Mouse (Mus musculus): ENCODE results near the gene Lyzl6. TPM values are rescaled to one million over a fixed set of nuclear protein-coding genes. Genes with fewer than 3 reads are reported as not detected.

Lyzl6 gene
- not detected in 2 replicates for polyA plus RNA-seq (2021; fragmentation: Nextera tagmentation)
- long read RNA-seq, experiment 1, result 0 reads
- long read RNA-seq, experiment 2, result 0 reads

DNA sequence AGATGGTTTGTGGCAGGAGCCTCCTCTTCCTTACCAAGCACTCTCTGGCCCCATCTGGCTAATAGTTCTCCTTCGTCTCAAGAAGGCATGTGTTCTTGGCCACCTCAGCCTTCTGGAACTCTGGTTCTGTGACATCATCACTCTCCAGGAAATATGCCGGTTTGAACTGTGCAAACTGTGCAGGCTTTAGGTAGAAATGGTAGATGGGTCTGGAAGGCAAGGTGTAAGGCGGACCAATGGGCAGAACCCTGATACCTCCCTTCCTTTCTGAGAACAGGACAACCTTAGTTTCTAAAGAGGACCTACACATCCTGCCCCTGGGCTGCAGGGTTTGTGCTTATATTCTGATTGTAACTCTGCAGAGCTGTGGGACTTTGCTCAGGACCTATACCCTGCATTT is at the start of gene Lyzl6:
TSS of gene Lyzl6 (minus strand) at position 101 of the 400 bp plus-strand sequence.

DNA sequence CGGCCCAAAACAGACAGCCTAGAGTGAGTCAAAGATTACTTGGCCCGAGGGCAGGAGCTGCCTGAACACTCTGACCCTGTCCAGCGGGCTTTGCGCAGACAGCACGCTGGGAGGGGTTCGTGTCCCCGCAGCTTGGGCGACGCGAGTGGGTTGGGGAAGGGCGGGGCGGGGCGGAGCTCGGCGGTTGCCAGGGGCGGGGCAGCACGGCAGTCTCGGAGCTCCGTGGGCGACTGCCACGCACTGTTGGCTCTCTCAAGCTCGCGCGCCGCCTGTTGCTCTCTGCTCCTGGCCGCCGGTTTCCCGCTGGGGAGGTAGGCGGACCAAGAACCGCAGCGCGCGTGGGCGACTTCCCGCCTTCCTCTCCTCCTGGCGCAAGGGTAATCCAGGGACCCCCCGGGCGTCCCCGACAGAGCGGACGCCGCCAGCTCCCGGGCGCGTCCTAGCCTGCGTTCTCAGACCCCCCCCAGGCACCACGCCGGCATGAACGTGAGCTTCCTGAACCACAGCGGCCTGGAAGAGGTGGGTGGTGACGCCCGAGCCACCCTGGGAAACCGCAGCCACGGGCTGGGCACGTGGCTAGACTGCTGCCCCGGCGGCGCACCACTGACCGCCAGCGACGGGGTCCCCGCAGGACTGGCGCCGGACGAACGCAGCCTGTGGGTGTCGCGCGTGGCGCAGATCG is 10.8 kb upstream of the Lyzl6 start, which contains the start of gene Rprml:
TSS of gene Rprml (plus strand) at position 270 of the 682 bp plus-strand sequence.

DNA sequence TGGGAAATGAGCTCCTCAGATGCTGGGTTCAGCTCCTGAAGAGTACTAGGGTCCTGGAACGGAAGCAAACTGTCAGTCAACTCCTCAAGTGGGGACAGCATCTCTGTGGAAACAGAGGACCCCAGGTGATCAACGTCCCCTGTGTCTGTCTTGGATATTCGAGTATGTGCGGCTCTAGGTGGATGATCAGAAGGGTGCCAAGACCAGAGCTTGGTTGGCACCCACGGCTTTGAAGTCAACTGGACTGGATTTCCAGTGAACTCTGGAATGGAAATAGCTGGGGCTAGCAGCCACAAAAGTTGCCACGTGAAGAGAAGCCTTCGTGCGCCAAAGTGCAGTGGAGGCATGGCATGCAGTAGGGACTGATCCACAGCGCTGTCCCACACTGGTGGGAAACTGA is 17.6 kb downstream of the Lyzl6 start, which contains the start of gene Gm884:
TSS of gene Gm884 (minus strand) at position 101 of the 400 bp plus-strand sequence.

Other genes with a start within 250 kb of the Lyzl6 start
- 2.5 and 5.4 TPM in 2 replicates for gene Plekhm1, start 226.2 kb downstream of the Lyzl6 start, polyA plus RNA-seq (2021; fragmentation: Nextera tagmentation)
- gene Lrrc37a, start 134.3 kb downstream of the Lyzl6 start, polyA plus RNA-seq (2021; fragmentation: Nextera tagmentation), result not detected in 2 replicates
- gene Gm884, start 17.8 kb downstream of the Lyzl6 start, polyA plus RNA-seq (2021; fragmentation: Nextera tagmentation), result 0.04 and 0.07 TPM in 2 replicates
- 200 and 202 TPM in 2 replicates for gene Rprml, start 10.7 kb upstream of the Lyzl6 start, polyA plus RNA-seq (2021; fragmentation: Nextera tagmentation)
- 58.5 and 61.4 TPM in 2 replicates for gene Gosr2, start 59.0 kb upstream of the Lyzl6 start, polyA plus RNA-seq (2021; fragmentation: Nextera tagmentation)
- 0.04 and 0.08 TPM in 2 replicates for gene Wnt9b, start 110.9 kb upstream of the Lyzl6 start, polyA plus RNA-seq (2021; fragmentation: Nextera tagmentation)
- gene Wnt3, start 135.3 kb upstream of the Lyzl6 start, polyA plus RNA-seq (2021; fragmentation: Nextera tagmentation), result 1.9 and 2.2 TPM in 2 replicates